Mouse (Mus musculus): Measurements from ENCODE around the gene Chn1.

Chn1 gene

DNA sequence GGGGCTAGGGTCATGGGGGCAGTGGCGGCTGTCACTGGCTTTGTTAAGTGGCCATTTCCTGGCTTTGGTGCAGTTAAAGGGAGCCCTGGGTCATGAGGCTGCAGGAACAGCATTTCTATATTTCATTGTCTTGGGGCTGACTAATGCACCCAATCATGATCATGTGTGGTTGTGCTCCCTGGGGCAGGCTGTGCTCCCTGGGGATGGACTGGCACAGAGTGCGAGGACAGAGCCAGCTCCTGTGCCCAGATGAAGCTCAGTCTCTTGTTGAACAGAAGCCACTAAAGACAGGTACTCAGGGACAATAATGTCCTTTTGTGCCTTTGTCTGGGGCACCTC is 182.1 kb downstream of the Chn1 start:
- no peak for DNase-seq (ENCODE audit: extremely low spot score, low read depth, low spot score)

DNA sequence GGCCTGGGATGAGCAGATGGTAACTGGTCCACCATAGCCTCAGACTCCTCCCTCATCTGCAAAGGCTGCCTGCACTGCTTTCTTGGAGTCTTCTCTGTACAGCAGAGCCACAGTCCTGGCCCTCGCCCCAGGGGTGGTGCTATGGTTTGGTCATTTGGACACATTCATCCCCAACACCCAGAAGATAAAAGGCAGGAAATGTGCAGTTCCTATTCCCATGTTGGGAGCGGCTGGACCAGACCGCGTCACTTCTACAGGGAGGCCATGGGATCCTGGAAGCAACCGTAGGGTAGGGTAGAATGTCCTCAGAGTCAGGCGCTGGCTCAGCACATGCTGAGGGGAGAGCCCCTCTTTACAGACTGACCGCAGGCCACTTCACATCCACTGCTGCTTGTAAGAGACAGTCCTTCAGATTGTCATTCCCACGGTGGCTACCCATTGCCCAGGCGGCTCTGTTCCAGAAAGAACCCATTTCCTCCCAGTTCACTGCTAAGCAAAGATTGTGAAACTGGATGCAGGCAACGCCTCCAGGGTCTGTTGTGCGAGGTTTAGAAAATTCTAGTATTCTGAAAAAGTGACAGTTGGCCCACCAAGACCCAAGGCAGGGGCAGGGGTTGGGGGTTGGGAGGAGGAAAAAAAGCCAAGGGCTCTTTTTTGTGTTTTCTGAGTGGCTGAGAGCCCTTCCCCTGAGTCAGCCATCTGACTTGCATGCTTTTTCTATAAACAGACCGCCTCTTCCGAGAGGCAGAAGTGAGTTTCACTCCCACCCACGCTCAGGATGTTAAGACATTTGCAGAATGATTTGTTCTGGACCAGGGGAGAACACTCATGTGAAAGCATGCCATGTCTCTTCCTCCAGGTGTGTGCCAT is 182.7 kb downstream of the Chn1 start:
- no peak for DNase-seq (ENCODE audit: extremely low spot score, low read depth, low spot score)

DNA sequence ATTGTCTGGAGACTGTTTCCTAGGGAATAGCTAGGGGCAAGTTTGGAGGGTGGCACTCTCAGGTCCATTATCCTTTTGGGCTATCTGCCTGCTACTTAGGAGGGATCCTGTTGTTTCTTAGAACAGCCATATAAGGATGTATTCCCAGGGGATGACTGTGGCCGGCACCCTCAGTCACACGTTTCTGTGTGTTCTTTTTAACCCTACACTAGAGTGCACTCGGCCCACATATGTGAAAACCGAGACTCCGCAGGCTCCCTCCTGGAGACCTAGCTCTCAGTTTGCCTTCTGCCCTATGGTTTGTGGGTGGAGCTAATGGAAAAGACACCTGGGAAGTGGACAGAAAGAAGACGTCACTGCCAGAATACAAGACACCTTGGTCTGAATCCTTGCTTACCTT is 183.9 kb downstream of the Chn1 start:
- DNase-seq (ENCODE audit: extremely low spot score, low read depth, low spot score), result no peak

DNA sequence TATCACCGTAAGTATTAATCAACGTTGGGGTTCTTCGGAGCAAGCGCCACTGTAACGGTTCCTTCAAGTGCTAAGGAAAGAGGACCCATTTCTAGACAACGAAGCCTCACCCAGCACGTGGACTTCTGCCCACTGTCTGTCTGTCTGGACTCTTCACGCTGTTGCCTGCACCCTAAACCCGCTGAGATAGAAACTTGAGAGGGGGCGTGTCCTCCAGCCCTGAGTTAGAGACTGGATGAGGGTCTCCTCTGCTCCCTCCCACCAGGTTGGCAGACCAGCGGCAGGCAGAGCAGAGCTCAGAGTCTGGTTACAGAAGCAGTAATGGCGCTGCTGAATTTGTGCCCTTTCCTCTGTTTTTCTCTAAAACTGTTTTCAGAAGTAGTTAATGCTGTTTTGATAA is 185.0 kb downstream of the Chn1 start:
- no peak for DNase-seq (ENCODE audit: extremely low spot score, low read depth, low spot score)

DNA sequence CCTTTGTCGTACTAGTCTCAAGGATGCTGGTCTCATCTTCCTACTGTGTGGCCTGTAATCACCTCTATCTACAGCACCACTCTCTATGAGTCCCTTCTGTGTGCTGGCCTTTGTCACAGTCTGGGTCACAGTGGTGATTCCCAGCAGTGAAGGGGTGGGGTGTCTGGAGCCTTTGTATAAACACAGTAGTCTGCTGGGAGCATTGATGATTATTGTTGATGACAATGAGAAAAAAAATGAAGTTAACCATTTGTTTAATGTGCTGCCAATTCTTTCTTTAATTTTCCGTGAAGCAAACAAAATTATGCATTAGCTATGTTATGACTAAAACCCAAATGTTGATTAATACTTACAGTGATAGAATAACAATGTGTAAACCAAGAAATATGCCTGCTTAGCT is 186.2 kb downstream of the Chn1 start:
- no peak for DNase-seq (ENCODE audit: extremely low spot score, low read depth, low spot score)

DNA sequence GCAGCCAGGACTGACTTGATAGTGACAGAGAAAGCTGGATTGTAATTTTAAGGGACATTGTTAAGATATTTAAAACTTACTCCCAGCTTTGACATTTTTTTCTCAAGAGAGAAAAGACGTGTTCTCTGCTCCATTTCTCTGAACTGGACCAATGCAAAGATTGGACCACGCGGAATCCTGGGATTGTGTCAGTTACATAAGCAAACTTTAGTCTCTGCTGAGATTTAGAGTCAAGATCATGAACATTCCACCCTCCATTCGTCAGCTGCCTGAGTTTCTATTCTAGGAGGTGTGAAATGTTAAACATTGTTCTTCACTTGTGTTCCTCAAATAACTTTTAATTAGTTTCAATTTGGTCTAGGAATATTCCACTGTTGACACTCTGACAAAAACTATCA is 188.0 kb downstream of the Chn1 start:
- no peak for DNase-seq (ENCODE audit: extremely low spot score, low read depth, low spot score)

DNA sequence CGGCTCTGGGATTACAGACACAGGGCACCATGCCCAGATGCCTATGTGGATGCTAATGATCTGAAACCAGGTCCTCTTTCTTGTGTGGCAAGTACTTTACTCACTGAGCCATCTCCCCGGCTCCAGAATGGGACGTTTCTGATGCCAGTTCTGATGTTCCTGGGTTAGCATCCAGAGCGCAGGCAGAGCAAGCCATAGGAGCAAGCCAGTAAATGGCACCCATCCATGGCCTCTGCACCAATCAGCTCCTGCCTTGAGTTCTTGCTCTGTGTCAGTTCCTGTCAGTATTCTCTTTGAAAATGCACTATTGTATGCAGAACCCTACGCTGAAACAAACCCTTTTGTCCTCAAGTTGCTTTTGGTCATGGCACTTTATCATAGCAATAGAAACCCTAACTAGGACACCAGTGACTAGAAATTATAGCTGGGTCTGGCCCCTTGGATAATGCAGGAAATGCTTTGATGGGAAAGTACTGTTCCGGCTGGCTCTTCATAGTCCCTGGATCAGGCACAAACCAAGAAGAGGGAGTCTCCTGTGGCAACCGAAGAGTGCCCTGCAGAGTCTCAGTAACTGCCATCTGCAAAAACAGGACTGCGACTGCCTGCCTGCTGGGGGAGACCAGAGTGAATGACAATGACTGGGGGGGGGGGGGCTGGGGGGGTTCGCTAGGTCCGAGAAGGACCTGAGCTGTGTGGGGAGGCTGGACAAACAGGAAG is 188.6 kb downstream of the Chn1 start:
- DNase-seq (ENCODE audit: extremely low spot score, low read depth, low spot score), result no peak

DNA sequence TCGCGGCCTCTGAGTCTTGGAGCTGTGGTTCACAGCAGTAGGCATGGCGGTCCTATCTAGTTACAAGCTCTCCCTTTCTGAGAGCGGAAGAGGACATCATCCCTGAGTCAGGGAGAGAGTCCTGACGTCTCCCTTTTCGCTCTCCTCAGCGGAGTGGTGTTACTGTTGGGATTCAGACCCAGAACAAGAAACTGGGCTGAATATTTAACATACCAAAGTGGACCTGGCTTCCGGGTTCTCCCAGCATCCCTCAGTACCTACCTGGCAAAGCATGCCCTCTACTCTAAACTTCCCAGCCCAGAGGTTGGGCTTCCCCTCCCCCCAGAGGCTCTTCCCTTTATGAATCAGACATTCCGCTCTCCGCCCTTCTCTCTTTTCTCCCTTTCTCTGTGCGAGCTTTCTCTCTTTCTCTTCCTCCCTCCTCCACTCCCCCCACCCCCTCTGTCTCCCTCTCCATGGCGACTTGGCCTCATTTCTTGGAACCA is 189.8 kb downstream of the Chn1 start:
- DNase-seq (ENCODE audit: extremely low spot score, low read depth, low spot score), result no peak

DNA sequence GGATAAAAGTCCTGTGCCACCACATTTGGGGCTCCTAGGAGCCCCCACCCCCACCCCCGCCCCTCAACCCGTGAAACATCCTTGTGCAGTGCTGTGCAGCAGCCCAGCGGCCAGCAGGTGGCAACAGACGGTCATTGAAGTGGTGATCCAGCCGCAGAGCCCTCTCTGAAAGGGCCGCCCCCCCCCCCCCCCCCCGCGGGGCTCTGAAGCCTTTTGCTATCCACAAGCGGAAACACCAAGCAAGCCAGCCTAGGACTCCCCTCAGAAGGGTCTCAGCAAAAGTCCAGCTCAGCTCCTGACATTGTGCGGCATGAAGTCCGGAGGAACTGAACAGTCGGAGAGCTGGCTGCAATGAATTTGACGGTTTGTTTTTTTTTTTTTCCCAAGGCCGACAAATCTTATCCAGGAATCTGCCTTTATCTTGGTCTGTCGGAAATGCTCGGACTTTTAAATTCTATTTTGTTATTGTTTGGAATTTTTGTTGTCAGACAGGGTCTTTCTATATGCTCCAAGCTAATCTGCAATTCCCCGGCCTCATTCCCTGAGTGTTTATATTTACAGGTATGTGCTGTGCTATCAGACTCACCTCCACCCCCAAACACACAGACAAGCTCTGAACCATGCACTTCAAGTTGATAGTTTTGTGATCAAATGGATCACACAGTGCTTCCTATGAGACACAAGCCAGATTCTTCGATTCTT is 190.3 kb downstream of the Chn1 start:
- DNase-seq (ENCODE audit: extremely low spot score, low read depth, low spot score), result no peak

DNA sequence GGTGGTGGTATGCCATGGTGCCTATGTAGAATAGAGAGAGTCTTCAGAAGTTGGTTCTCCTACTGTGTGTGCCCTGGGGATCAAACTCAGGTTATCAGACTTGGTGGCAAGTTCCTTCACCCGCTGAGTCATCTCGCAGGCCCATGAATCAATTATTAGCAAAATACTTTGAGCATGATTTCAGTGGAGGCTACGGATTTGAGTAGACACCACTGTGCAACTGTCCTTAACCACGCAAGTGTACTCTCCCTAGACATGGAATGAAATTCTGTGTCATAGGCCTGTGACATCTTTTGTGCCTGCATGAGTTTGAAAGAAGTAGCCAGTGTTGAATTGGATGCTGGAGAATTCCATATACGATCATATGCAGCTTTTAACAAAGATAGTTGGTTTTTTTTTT is 194.4 kb downstream of the Chn1 start:
- DNase-seq (ENCODE audit: extremely low spot score, low read depth, low spot score), result no peak

DNA sequence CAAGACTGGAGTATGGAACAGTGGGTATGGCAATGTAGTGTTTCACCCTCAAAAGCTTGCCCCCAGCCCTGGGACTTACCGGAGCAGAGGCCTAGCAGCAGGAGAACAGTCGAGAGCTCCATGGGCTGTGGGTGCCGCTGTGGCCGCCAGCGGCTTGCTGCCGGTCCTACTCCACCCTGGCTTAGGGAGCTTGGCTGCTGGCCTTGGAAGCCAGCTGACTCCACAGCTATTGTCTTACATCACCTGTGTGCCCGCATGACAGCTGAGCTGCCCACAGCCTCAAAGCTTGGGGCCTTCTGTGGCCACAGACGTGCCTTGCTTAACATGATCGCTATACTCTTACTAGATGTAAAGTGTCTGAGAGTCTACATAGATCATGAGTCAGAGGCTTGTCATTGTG is 195.0 kb downstream of the Chn1 start, which contains the start of gene Chrna1:
Gene Chrna1, minus strand, starts transcription at position 173 of the 400 bp plus-strand sequence.
- no peak for DNase-seq (ENCODE audit: extremely low spot score, low read depth, low spot score)

DNA sequence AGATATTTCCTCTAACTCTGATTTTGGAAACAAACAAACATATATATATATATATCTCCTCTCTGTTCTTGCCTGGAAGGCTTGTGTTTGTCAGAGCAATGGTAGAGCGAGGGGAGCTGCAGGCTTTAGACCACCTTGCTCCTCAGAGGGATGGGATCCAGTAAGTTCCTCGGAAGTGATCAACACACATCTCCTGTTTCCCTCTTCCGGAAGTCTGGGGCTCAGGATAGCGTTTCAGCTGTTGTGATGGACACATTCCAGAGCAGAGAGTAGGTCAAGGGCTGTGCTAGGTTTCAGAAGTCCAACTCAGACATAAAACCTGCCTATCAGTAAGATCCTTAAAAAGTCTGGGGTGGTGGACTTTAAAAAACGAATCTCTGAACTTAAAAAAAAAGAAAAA is 196.0 kb downstream of the Chn1 start:
- no peak for DNase-seq (ENCODE audit: extremely low spot score, low read depth, low spot score)

DNA sequence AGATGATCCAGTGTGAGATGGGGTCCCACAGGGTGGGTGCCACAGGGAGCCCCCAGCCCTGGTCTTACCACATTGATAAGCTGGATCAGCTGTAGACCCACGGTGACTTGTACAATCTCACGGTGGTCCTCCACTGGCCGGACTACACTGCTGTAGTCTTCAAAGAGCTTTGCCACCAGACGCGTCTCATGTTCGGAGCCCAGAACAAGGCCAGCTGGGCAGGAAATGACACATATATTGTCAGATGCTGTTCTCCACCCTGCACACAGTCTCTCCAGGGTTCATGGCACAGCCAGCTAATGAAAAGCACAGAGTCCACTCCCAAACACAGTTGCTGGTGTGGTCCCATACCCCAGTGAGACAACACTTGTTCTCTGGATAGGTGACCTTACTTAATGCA is 200.7 kb downstream of the Chn1 start:
- no peak for DNase-seq (ENCODE audit: extremely low spot score, low read depth, low spot score)

DNA sequence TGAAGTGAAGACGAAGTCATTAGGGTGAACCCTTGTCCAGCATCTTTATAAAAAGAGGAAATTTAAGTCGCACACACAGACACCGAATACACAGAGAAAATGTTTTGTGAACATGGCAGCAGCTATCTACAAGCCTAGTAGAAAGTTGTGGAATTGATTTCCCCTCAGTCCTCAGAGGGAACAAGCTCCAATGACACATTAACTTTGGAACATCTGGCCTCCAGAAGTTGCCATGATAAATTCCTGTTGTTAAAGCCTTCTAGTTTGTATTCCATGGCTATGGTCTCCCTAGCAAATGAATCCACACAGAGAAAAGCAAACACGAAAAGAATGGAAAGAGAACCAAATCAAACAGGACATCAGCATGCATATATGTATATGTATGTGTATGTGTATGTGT is 201.6 kb downstream of the Chn1 start:
- no peak for DNase-seq (ENCODE audit: extremely low spot score, low read depth, low spot score)

DNA sequence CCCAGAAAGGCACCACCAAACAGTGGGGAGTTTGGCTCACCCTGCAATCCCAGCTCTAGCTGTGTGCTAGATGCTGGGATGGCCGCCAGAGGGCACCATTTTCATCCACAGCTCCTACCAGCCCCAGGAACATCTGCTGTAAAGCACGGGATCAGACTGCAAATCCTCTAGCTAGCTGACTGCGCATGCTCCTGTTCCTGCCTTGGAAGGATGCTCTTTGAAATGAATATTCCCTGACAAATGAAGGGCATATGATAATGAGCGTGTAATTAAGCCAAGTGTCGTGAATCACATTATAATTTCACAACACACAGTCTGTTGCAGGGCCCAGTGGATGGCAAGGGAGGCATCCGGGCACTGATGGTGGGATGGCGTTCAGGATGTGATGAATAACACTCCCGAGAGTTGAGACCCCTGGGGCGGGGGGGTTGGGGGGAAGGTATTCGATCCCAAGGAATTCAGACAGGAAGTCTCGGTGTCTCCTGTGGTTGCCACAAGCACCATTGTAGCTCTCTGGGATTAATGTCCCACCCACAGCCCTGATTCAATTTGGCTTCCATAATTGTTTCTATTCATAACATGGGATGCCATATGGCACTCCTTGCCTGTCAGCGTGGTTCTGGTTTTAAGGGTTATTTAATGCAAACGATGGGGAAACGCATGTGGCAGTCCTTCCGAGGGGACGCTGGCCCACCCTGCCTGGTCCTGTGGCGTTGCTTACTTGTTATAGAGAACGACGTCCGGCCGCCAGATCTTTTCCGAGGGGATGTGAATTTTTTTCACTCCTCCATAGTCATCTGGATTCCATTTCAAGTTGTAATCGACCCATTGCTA is 202.4 kb downstream of the Chn1 start:
- DNase-seq (ENCODE audit: extremely low spot score, low read depth, low spot score), result peak; percentile 91

DNA sequence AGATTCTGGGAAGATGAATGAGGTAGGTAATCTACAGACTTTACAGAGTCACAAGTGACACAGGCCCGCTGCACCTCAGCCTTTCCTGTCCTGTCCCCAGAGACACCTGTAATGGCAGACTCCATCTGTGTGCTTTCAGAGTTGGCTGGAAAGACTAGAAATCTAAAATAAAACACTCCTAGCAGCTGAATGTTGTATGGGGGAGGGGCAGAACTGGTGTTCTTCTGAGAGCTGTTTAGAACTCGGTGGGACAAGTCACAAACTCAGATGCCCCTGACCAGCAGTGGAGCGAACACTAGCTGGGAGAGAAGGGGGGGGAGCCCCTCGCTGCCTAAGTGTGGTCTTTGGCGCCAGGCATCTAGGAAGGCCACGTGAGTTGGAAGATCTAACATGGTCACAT is 203.2 kb downstream of the Chn1 start:
- DNase-seq (ENCODE audit: extremely low spot score, low read depth, low spot score), result no peak

DNA sequence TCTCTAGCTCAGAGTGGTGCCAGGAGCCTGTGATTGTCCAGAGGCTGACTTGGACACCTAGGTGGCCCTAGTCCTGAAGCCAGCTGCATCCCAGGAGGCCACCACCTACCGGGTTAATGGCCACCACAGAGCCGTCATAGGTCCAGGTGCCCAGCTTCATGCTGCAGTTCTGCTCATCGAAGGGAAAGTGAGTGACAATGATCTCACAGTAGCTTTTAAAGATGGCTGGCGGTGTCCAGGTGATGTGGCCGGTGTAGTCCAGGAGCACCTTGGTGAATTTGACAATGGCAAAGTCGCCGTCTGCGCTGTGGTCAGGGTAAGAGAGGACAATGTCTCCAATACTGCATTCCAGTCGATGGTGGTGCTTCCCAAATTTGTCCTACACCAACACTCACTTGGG is 203.8 kb downstream of the Chn1 start:
- no peak for DNase-seq (ENCODE audit: extremely low spot score, low read depth, low spot score)

DNA sequence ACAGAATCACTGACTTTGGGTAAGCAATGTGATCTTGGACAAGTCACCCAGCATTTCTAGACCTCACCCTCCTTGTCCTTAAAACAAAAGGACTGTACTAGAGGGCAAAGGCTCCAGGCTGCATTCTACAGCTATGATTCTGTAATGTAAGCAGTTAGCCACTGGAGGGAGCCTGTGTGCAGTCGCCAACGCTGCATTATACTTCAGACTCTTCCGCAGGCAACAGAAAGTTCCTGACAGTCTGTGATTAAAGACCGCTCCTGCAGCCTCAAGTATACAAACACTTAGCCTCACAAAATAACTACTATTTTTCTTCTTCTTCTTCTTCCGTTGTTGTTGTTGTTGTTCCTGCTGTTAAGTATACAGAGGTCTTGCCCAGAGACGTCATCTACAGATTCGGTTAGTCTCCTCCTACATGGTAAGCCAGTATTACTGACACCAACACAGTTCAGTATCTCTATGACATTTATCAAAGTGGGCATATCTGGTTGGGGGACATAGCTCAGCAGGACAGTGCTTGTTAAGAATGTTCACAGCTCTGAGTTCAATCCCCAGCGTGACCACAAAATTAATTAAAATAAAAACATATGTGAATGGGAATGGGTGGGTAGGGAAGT is 208.0 kb downstream of the Chn1 start:
- no peak for DNase-seq (ENCODE audit: extremely low spot score, low read depth, low spot score)

DNA sequence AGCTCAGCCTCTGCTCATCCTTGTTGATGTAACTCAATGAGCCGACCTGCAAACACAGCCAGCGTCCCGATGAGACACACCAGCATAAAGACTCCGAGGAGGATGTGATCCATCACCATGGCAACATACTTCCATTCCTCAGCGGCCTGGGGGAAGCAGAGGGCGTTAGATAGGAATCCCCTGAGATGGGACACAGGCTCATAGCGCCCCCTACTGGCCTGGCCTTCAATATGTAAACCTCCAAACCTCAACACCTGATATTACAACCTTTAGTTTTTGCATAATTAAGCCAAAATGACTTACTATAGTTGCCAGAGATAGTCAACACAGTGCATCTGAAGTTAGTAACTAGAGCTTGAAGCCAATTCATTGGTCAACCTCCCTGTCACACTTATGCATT is 209.0 kb downstream of the Chn1 start:
- no peak for DNase-seq (ENCODE audit: extremely low spot score, low read depth, low spot score)

DNA sequence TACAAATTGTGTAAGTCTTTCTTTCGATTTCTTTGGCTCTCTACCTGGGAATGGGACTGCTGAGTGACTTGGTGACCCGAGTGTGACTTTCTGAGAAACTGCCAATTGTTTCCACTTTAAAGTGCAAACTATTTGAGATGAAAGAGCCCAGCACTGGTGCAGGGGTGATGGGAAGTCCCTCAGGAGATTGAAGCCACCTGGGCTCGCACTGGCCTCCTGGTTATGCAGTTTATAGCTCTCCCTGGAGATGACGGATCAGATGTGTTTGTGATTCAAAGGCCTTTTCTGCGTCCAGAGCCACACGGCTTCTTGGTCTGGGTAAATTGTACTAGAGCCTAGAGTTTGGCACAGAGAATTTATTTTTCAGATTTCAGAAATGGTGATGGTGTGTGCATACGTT is 211.5 kb downstream of the Chn1 start:
- DNase-seq (ENCODE audit: extremely low spot score, low read depth, low spot score), result no peak

DNA sequence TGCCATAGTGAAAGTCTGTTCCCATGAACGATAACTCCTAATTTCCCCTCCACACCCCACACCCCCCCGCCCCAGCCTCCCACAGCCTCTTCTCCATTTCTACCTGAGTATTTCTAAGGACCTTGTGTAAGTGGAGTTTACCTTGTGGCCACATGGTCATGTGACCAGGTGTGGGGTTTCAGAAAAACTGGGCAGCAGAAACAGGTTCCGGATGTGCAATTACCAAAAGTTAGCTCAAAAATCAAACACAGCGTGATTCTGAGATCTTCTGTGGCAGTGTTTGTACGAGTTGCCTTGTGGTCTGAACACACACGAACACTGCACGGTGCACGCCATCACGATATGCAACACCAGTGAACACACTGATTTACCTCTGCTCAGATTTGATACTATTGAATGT is 212.5 kb downstream of the Chn1 start:
- DNase-seq (ENCODE audit: extremely low spot score, low read depth, low spot score), result no peak

Data from hindlimb bud, embryonic 11.5 days (tissue).